In genomic region chr17:71289572-71290176, GRCm38 (mm10) we compare ENCODE assay signal across 12 mouse cellular contexts. TPM values are rescaled to one million over a fixed set of nuclear protein-coding genes. Genes with fewer than 3 reads are reported as not detected.
A peak's percentile ranks its signal among the peaks of the same experiment; 100 is the strongest.
DNase-seq lines count a peak whose midpoint lies in the region; ATAC-seq and TF ChIP-seq lines count a peak whose summit lies in the region.
"Had no signal": no experiment of that assay in that cellular context is flagged by ENCODE, and none has a peak within 500 bp of the region (broad histone marks: within the 10 kb centered on the region; RNA-seq: fewer than 3 reads in every experiment).

No protein-coding gene starts in this region.

- H3K36me3 ChIP-seq in embryonic facial prominence, embryonic 11.5 days (replicated peaks; ENCODE audit: control insufficient read depth, insufficient read depth, low read depth, low read length), result no peaks in the 10 kb centered on the region
- H3K36me3 ChIP-seq in embryonic facial prominence, embryonic 10.5 days (replicated peaks), result no peaks in the 10 kb centered on the region; the same call in 1 of the 2 replicates
- no peaks in the 10 kb centered on the region for H3K36me3 ChIP-seq in lung, embryonic 14.5 days (ENCODE audit: insufficient read depth)

- no peaks in the 10 kb centered on the region for H3K9me3 ChIP-seq in embryonic facial prominence, embryonic 11.5 days (replicated peaks; ENCODE audit: control insufficient read depth, low read length)
- H3K9me3 ChIP-seq in embryonic facial prominence, embryonic 10.5 days, result no peaks in the 10 kb centered on the region
- H3K9me3 ChIP-seq in lung, embryonic 14.5 days (ENCODE audit: low read depth, low read length), result no peaks in the 10 kb centered on the region

- H3K4me2 ChIP-seq in embryonic facial prominence, embryonic 11.5 days (ENCODE audit: low read depth, low read length), result no peak overlapping the region
- H3K4me2 ChIP-seq in lung, embryonic 14.5 days, result no peak overlapping the region

- peaks cover 2% of the 10 kb centered on the region for H3K4me1 ChIP-seq in embryonic facial prominence, embryonic 11.5 days (ENCODE audit: control insufficient read depth, insufficient read depth, low read length)
- peaks cover 26% of the 10 kb centered on the region for H3K4me1 ChIP-seq in embryonic facial prominence, embryonic 10.5 days
- H3K4me1 ChIP-seq in lung, embryonic 14.5 days (ENCODE audit: insufficient read depth), result peaks cover 10% of the 10 kb centered on the region; the same call in 1 of the 2 replicates

- WGBS in embryonic facial prominence, embryonic 11.5 days, result 78% methylated on average over 6 of the region's 6 CpGs
- 87% methylated on average over 6 of the region's 6 CpGs for WGBS in embryonic facial prominence, embryonic 10.5 days
- 64% methylated on average over 6 of the region's 6 CpGs for WGBS in lung, embryonic 14.5 days

- H3K27me3 ChIP-seq in embryonic facial prominence, embryonic 11.5 days (ENCODE audit: control insufficient read depth, insufficient read depth, low read length), result no peaks in the 10 kb centered on the region
- no peaks in the 10 kb centered on the region for H3K27me3 ChIP-seq in embryonic facial prominence, embryonic 10.5 days (replicated peaks; ENCODE audit: low read depth, poor library complexity, severe bottlenecking)
- no peaks in the 10 kb centered on the region for H3K27me3 ChIP-seq in lung, embryonic 14.5 days (ENCODE audit: insufficient read depth, low read length)

- no peak for TF ChIP-seq CTCF in lung, embryonic 14.5 days (IDR thresholded peaks at IDR 0.05; ENCODE audit: low read depth)

- no peak overlapping the region for H3K4me3 ChIP-seq in embryonic facial prominence, embryonic 11.5 days (ENCODE audit: low read depth, low read length)
- H3K4me3 ChIP-seq in embryonic facial prominence, embryonic 10.5 days, result no peak overlapping the region
- no peak overlapping the region for H3K4me3 ChIP-seq in lung, embryonic 14.5 days (ENCODE audit: low read depth, low read length)

- no peak overlapping the region for H3K27ac ChIP-seq in embryonic facial prominence, embryonic 11.5 days (replicated peaks; ENCODE audit: low read depth, low read length)
- H3K27ac ChIP-seq in embryonic facial prominence, embryonic 10.5 days (replicated peaks), result no peak overlapping the region
- peak overlapping the region; percentile 36 for H3K27ac ChIP-seq in lung, embryonic 14.5 days (ENCODE audit: low read depth)

- 0 out of 2 replicates have a peak, but pooled peaks have one; percentile 24 for ATAC-seq in embryonic facial prominence, embryonic 11.5 days (replicated peaks; ENCODE audit: insufficient number of reproducible peaks, low FRiP score, low TSS enrichment, low read depth)
- ATAC-seq in lung, embryonic 14.5 days (ENCODE audit: insufficient read depth), result no peak
- peak; percentile 52 for ATAC-seq in erythroid progenitor cell, adult 5-6 weeks (replicated peaks; ENCODE audit: low FRiP score, poor library complexity, severe bottlenecking)
- ATAC-seq in megakaryocyte-erythroid progenitor cell, adult 5-6 weeks (replicated peaks; ENCODE audit: low FRiP score, low TSS enrichment, poor library complexity, severe bottlenecking), result peak; percentile 36
- ATAC-seq: activated CD4-positive, CD25-positive, alpha-beta regulatory T cell, adult 4 months had no signal

- no peak overlapping the region for H3K9ac ChIP-seq in embryonic facial prominence, embryonic 11.5 days (replicated peaks; ENCODE audit: low read length)
- no peak overlapping the region for H3K9ac ChIP-seq in lung, embryonic 14.5 days

- DNase-seq in embryonic facial prominence, embryonic 11.5 days (ENCODE audit: low spot score), result no peak
- no peak for DNase-seq in embryonic facial prominence, embryonic 10.5 days (ENCODE audit: low spot score)
- peak; percentile 18 for DNase-seq in lung, embryonic 14.5 days
- no peak for DNase-seq in lung, postnatal 25 days (ENCODE audit: low spot score)
- DNase-seq in retina, postnatal 1 day, result no peak
- DNase-seq in cerebellum, adult 11-12 months, result no peak
- DNase-seq: heart, postnatal 36 days; kidney, adult 18-20 months; right cerebral cortex, adult 18-20 months had no signal

RNA-seq across cellular contexts. Expression of gene Emilin2, which starts 22.1 kb away (rescaled TPM):
- polyA plus RNA-seq in embryonic facial prominence, embryonic 11.5 days (2014; fragmentation: Nextera tagmentation; extraction: Ambion mirVana), result 16.9 and 19.9 TPM in 2 replicates
- polyA plus RNA-seq in embryonic facial prominence, embryonic 10.5 days (2016; fragmentation: Nextera tagmentation; extraction: Ambion mirVana), result 22.2 and 23.8 TPM in 2 replicates
- 3.6 and 3.8 TPM in 2 replicates for polyA plus RNA-seq in lung, embryonic 14.5 days (2014; fragmentation: Nextera tagmentation; extraction: Ambion mirVana)
- 98.7 and 158 TPM in 2 replicates for total RNA-seq in erythroid progenitor cell, adult 5-6 weeks (2015; ENCODE audit: low replicate concordance)
- 88.5 and 131 TPM in 2 replicates for total RNA-seq in erythroid progenitor cell, adult 5-6 weeks (2017; ENCODE audit: low replicate concordance)
- total RNA-seq in megakaryocyte-erythroid progenitor cell, adult 5-6 weeks (2014; fragmentation: Nextera tagmentation), result 52.0 and 57.5 TPM in 2 replicates
- total RNA-seq in megakaryocyte-erythroid progenitor cell, adult 5-6 weeks (2017), result 55.2 and 63.8 TPM in 2 replicates
